Mouse (Mus musculus): ENCODE measurements around the gene Rasd2.

Rasd2 gene

GRCm38 (mm10) chr8:75219877-75220738, 6.4 kb downstream of the Rasd2 start:
- DNase-seq (ENCODE audit: low read depth in 1 of 2, low spot score in 2 of 2), result no peak

DNA sequence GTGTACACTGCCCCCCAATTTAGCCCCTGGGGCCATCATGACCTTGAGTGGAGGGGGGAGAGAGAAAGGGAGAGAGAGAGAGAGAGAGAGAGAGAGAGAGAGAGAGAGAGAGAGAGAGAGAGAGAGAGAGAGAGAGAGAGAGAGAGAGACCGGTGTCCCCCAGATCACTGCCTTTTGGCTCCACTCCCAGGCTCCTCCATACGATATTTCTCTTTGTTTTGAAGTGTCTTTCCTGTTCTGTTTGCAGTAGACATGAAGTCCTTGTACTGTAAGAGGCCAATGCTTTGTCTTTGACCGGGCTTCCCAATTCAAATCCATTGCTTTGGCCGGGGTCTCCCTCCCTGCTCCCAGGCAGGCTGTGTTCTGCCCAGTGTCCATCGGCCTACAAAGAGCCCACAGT, 8.9 kb downstream of the Rasd2 start:
- DNase-seq (ENCODE audit: low read depth in 1 of 2, low spot score in 2 of 2), result no peak

DNA sequence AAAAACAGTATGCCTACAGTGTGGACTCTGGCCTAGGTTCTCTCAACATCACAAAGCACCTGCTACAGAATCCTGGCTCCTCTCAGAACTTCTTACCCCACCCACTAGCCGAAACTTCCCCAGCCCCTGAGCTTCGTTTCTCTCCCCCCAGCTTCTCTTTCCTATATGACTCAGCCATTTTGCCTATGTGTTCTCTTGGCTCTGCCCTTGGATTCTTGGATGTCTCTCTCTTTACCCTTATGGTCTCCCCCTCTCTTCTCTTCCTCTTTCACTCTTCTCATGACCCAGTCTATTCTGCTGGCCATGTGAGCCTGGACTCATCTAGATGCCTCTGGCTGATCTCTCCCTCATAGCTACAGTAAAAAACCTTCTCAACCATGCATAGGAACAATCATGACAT, 13.0 kb downstream of the Rasd2 start:
- DNase-seq (ENCODE audit: low read depth in 1 of 2, low spot score in 2 of 2), result no peak

DNA sequence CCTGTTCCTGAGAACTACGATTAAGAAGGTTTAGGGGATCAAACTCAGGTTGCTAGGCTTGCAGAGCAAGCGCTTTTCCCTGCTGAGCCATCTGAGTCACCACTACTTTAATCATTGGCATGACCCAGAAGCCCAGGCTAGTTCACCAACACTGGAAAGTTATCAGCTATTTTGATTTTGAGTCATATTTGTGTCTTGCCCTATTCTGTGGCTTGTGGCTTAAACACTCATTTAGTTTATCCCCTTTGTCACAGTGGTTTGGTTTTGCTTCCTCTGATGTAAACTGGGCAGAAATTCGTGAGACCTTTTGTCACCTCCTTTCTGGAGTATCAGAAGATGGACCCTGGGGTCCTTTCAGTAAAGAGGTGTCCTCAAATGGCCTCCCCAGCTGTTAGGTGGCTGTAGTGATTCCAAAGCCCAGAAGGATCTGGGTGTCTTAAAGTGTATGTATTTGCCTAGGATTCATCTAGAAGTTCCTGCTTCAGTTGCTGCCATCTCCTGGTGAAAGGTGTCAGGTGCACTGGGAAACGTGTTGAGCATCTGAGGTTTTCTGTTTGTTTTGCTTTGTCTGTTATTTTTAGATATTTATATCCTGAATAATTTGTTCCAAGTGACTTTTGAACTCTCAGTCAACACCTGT, 20.3 kb downstream of the Rasd2 start:
- DNase-seq (ENCODE audit: low read depth in 1 of 2, low spot score in 2 of 2), result no peak

- no peak for DNase-seq (ENCODE audit: low read depth in 1 of 2, low spot score in 2 of 2)
Observed at GRCm38 (mm10) chr8:75247331-75247730, 33.6 kb downstream of the Rasd2 start.

- DNase-seq (ENCODE audit: low read depth in 1 of 2, low spot score in 2 of 2), result no peak
Observed at GRCm38 (mm10) chr8:75249186-75249585, 35.4 kb downstream of the Rasd2 start.

- no peak for DNase-seq (ENCODE audit: low read depth in 1 of 2, low spot score in 2 of 2)
Observed at GRCm38 (mm10) chr8:75254027-75254426, 40.3 kb downstream of the Rasd2 start.

GRCm38 (mm10) chr8:75255635-75256034, 41.9 kb downstream of the Rasd2 start:
- no peak for DNase-seq (ENCODE audit: low read depth in 1 of 2, low spot score in 2 of 2)

- no peak for DNase-seq (ENCODE audit: low read depth in 1 of 2, low spot score in 2 of 2)
Observed at GRCm38 (mm10) chr8:75272166-75272565, 58.4 kb downstream of the Rasd2 start.

Data from monocyte, adult 2 months (primary cell).